Mouse (Mus musculus) c-Kit-negative CD71-positive TER-119-positive erythroid progenitor cells, embryonic 14.5 days (primary cell): ENCODE measurements at regions not wholly inside any gene's neighbourhood (a gene's known extent, or its start where the extent isn't known, plus 50 kb on each side); places are given as distances from the start of the nearest gene placed in this dataset.
"Not testable (repeated sequence)": the region's sequence is repeated elsewhere in the genome, so short reads cannot be mapped to it uniquely, and the experiment has no call there.

ENCODE experiments used
- DNase-seq: peaks from one replicate; pipeline ENCODE4 v3.0.0-alpha.2; 2013; ENCODE audit warnings: low read depth, low spot score

DNA sequence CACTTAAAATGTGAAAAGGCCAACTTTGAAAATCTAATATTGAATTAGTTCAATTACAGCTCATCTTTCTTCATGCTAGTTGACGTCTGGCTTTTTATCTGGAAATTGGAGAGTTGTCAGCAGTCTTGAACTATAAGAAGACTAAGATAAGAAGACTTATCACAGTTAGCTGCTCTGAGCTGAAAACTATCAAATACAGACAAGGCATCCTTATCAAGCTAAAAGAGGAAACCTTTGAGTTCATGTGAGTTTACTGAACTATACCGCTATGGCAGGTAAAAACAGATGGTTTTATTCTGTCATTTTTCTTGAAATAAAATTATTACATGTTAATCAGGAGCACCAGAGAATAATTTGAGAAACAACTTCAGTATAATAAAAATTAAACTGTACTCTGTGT, 735.2 kb upstream of the Marcks start:
- no peak for DNase-seq

- no peak for DNase-seq
Observed at GRCm38 (mm10) chr10:37861001-37861400, 722.3 kb upstream of the Marcks start.

DNA sequence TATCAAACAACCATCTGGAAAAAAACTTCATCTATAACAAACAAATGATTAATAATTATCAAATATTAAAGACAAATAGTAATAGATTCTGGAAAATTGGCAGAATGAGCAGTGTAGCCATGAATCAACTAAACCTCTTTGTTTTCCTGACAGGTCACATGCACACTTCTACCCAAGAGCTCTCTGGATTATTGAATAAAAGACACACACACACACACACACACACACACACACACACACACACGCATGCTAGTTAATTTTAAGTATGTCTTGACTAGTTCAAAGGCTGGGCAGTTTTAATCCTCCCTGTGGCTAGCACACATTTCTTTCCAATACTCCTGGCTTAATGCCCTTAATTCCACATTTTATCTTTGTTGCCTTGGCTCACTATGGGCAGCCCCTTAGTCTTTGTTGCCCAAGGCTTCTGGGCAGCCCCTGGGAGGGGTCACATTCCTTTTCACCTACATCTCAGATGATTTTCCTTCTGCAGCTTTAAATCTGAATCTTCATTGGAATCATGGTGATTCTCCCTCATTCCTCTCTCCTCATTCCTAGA, 710.6 kb upstream of the Marcks start:
- no peak for DNase-seq

DNA sequence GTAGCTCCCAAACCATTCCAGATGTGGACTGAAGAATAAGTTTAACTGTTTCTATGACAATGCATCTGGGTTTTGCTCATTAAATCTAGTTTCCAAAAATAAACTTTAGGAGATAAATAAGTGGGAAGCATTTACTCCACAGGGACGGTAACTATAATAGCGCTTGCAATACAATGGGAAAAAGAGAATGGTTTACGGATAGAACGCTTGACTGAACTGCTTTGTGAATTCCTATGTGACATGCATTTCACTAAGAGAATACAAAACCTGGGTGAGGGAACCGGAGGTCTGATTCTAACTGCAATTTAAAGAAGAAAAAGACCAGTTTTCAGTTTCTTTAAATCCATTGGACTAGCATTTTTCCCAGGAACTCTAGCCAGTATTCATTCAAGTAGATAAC, 704.1 kb upstream of the Marcks start:
- no peak for DNase-seq

- DNase-seq: no peak
Observed at GRCm38 (mm10) chr10:37841842-37842241, 703.1 kb upstream of the Marcks start.

DNA sequence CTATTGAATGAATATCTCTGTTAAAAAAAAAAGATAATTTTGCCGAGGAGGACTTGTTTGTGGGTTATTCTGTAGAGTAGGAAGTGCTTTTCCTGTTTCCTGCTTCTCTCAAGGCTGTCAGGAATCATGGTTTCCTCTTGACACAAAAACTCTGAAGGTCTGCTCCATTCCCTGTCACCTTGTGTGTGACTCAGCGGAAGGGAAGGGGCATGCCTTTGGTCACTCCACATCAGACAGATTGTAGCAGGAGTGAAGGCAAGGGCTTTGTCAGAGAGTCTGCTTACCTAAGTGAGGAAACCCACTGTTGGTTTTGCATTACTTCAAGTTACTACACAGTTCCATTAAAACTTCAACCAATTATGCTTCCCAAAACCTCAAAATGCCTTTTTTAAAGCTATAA, 699.0 kb upstream of the Marcks start:
- DNase-seq: no peak

DNA sequence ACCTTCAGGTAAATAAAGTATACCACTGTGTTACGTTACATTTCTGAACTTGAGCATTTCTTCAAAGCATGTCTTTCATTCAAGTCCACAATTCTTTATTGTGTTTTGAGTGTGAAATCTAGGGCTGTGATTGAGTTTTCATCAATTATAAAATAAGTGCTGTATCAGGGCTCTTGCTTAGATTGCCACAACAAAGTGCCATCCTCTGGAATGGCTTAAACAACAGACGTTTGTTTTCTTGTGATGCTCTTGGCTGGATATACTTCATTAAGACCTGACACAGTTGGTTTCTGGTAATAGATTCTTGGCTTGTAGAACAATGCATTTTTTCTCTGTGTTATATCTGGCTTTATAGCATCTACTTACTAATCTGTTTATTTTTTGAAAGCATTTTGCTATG, 674.3 kb upstream of the Marcks start:
- no peak for DNase-seq

DNA sequence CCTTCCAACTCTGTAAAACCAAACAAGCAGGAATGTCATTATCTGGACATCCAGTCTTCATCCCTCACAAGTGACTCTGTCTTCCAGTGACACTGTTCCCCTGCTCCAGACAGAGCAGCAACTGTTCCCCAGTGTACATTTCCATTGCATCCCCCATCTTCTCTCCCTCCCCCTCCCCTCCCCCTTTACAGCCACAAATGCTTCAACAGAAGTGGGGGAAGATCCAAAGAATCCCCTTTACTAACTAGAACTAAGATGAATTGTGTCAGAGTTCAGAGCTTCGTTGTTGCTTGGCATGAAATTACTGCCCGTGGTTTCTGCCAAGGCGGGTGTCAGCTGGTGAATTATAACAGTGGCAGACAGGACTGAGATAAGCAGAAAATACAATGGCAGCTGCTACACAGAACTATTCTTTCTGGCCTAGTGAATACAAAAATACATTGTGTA, 673.7 kb upstream of the Marcks start:
- no peak for DNase-seq

- no peak for DNase-seq
Observed at GRCm38 (mm10) chr10:37811789-37812188, 673.1 kb upstream of the Marcks start.

- DNase-seq: no peak
Observed at GRCm38 (mm10) chr10:37803225-37803805, 664.6 kb upstream of the Marcks start.

- DNase-seq: no peak
Observed at GRCm38 (mm10) chr10:37799397-37799796, 660.7 kb upstream of the Marcks start.

GRCm38 (mm10) chr10:37798285-37798684, 659.6 kb upstream of the Marcks start:
- DNase-seq: no peak

- DNase-seq: no peak
Observed at GRCm38 (mm10) chr10:37797701-37798100, 659.0 kb upstream of the Marcks start.

DNA sequence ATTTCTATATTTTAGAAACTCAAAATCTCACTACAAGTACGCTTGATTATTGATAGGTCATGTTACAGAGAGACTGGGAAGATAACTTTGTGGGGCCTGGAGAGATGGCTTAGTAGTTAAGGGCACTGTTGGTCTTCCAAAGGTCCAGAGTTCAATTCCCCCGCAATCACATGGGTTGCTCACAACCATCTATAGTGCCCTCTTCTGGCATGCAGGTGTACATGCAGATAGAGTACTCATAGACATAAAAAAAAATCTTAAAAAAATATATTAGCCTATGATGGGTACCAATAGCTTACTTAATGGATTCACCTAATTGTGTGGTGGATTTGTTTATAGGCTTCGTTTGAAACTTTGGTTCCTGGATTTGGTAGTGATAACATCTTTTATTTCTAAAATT, 654.2 kb upstream of the Marcks start:
- DNase-seq: no peak

GRCm38 (mm10) chr10:37788049-37788448, 649.3 kb upstream of the Marcks start:
- no peak for DNase-seq

DNA sequence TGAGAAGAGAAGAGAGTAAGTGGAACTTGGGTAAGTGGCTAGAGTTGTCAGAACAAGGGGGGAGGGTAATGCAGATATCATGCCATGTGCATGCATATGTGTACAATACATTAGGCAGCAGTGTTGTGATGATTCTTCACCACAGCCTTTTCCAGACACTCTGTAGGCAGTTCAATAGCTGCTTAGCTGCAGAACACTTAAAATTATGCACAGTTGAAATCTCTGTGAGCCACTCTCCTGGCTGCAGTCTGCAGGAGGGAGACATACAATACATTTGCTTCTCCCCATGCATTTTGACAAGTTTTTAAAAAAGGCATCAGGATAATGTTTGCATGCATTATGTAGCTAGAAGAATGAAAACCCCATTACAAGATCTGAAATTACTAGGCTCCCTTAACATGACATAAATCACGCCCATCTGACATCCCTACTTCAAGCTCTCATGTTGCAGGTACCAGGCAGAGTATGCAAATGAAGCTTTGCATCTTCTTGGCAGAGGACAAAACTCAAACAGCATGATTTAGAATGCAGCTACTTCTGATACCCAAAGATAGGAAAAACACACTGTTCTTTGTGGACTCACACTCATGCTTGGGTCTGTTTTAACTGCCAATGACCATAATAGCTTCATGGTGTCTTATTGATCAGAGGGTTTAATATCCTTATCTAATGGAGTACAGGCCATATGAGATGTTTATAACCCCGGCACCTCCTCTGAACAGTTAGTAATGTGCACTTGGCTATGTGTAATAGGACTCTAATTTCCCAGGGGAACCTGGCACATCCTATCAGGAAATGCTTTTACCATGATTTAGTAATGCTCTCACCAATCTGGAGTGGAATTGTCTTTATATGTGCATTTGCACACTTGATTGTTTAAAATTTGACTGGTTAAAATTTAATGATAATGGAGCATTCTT, 640.9 kb upstream of the Marcks start:
- DNase-seq: no peak

DNA sequence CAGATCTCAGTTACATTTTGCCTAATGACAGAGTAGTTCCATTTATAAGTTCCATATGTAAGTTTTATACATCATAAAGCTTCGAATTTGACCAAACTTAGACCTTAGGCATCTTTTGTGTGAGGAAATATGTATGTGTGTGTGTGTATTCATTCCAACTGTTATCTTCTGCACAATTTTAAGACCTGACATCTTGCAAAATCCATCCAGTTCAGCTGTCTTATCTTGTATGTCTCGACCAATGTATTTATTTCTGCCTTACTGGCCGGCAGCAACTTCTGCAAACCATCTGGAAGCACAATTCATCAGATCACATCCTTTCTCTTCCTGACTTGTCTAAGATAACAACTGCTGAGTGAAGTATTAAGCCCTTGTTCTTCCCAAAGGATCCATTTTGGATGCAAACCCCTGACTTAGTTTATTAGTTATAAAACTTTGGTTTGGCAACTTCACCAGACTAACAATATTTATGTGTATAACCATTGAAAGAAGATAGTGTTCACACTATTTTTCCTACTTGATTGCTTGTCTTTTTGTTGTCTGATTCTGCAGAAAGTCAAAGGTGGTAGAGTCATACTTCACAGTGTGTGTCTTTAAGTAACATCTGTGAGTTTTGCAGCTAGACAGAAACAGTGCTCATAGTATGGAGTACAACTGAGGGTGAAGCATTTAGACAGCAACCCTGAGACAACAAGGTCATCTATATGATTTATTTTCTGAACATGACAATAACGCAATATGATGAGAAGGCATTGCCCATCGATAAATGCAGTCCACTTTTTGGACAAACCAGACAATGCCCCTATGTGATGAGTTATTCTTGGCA, 622.0 kb upstream of the Marcks start:
- DNase-seq: no peak

DNA sequence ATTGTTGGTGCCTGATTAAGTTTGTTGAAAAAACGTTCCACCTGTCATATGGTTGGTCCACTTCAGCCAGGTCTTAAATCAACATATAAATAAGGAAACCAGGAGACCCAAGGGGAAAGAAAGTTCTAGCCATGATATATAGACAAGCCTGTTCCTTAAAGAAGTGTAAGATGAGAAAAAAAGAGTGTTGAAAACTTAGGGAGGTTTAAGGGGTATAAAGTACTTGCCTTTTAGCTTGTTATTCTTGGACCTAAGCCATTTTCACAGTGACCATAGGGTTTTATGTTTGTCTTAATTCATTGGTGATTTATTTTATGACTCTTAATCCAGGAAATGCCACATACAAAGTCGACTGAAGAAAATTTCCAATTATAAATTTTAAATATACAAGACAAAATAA, 602.9 kb upstream of the Marcks start:
- no peak for DNase-seq

- DNase-seq: no peak
Observed at GRCm38 (mm10) chr10:37739024-37739423, 600.3 kb upstream of the Marcks start.

GRCm38 (mm10) chr10:37725609-37726008, 586.9 kb upstream of the Marcks start:
- no peak for DNase-seq

- not testable (repeated sequence) for DNase-seq
Observed at GRCm38 (mm10) chr10:37724994-37725393, 586.3 kb upstream of the Marcks start.

- DNase-seq: no peak
Observed at GRCm38 (mm10) chr10:37720748-37721147, 582.0 kb upstream of the Marcks start.
